Mouse (Mus musculus) heart, adult 2 months (tissue): ENCODE measurements at regions not wholly inside any gene's neighbourhood (a gene's known extent, or its start where the extent isn't known, plus 50 kb on each side); places are given as distances from the start of the nearest gene placed in this dataset.

ENCODE experiments used
- CTCF ChIP-seq: fragments of 200-600 bp; IDR thresholded peaks from 2 replicates; pipeline ENCODE4 v1.8.1; 2022; ENCODE audit warnings: antibody characterized with exemption, mild to moderate bottlenecking, moderate library complexity
- EP300 ChIP-seq: fragments of 200-500 bp; IDR thresholded peaks from 2 replicates; pipeline ENCODE4 v1.6.1; 2011; ENCODE audit warnings: low read depth, low read length, control low read depth; ENCODE audit not compliant: insufficient read depth
- POLR2A ChIP-seq: fragments of 200-500 bp; IDR thresholded peaks from 2 replicates; pipeline ENCODE4 v1.6.1; 2011; ENCODE audit warnings: mild to moderate bottlenecking, low read depth, low read length, control low read depth; ENCODE audit not compliant: insufficient read depth

DNA sequence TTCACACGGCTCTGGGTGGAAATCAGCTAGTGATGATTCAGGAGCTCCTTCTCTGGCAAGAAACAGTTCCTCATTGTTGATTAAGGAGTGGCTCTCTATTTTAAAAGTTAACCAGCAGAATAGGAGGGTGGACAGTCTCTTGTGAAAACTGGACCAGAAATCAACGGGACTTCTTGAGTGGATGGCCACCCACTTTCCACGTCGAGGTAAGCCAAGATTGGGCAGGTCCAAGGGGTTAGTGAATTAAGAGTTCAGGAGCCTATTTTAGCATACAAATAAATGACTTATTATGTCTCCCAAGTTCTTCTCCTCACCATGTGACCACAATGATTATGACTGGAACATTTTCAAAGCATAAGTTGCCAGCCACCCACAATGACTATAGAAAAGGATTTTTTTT is 77.7 kb upstream of the Dkk2 start:
- no peak for TF ChIP-seq POLR2A
- no peak for TF ChIP-seq EP300
- TF ChIP-seq CTCF = no peak
